Mouse (Mus musculus) CD4-positive, CD25-positive, alpha-beta regulatory T cell, adult 2 months (primary cell): ENCODE results near the gene Plch1.

Experiments
- DNase-seq: peaks from one replicate; pipeline ENCODE4 v3.0.0-alpha.2; 2012; ENCODE audit warnings: low read depth, low spot score

Plch1 gene

DNA sequence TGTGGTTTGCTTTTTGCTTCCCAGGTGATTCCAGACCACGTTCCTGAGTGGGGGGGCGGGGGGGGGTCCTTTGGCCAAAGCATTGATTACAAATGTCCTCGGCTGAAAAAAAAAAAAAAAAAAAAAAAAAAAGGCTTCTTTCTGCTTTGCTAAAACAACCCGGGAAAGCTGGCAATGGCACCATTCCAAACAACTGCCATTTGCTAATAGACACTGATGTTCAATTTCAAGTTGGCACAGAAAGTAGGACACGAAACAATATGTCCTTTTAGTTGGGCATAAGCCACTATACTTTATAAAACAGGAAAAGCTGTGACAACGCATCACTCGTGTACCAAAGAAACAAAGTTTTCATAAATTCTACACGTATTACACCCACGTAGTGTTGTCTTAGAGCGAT, 36.6 kb downstream of the Plch1 start:
- DNase-seq = no peak

DNA sequence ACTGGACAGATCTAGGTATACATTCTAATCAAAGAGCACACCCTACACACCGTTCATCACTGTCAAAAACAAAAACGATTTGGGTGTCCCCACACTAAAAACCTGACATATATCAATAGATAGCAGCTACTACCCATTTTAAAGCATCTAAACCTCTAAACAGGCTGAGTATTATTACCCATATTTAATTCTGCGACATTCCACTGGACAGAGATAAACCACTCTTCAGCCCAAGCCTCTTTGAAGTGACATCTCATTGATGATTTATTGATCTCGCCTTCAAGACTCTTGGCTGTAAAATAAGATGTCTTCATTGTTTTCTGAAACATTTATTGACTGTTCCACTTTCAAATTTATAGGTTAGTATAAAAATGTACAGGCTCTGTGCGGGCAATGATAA, 46.4 kb downstream of the Plch1 start:
- no peak for DNase-seq

DNA sequence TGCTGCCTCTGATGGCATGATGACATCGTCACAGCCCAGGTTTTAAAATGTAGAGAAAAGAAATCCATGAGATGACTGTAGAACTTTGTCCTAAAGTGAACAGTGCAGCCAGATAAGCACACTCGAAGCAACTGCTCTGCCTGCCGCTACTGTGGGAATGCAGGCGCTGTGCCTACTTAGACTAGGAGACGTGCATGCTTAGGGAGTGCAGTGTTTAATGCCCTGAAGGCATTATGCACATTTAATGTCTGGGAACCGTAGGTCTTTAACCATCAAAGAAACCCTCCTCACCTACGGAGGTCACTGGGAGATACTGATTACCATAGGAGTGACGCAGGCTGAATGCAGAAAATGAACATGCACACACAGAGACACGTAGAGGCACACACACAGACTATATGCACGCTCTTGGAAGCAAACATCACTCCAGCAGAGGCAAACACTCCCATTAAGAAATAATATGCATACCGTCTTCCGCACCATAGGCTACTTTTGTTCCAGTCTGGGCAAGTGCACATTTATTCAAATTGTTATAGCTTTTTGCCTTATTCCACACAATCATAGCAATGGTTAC, 48.1 kb downstream of the Plch1 start:
- no peak for DNase-seq

DNA sequence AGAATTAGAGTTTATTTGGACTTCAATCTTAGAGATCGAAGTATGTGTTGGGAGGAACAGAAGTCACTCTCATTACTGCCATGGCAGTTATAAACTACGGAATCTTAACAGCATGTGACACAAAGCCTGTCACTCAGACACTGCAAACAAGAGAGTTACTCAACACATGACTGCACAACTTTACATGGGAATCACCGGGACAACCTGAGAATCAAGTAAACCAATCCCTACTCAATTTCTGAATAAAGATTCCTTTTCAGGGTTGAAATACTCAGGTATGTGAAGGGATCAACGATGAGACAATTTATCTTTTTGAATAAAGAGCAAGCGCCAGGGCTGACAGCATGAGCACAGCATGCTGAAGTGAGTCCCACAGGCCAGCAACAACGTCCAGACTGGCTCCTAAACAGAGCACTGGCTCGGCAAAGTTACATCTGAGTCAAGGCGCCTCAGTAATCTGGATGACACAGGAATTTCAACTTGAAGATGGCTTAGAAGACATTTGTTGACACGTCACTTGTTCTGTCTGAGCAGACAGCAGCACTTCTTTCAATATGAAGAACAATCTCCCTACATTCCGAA, 49.4 kb downstream of the Plch1 start:
- no peak for DNase-seq

DNA sequence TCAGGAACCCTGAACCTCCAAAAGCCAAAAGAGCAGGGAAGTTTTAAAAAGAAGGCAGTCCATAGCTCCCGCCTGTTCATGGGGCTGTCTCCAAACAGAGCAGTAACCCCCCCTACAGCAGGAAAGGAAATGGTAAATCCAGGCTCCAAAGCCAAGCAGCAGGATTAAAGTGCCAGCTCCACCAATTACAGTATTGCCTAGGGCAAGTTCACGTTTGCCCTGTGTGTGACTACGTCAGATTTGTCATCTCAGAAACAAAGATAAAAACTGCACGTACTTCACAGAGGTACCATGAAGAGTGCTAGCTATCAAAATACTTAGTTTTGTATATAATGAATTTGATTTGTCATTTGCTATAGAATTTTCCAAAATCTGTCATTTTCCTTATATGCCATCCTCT, 55.1 kb downstream of the Plch1 start:
- DNase-seq = no peak

DNA sequence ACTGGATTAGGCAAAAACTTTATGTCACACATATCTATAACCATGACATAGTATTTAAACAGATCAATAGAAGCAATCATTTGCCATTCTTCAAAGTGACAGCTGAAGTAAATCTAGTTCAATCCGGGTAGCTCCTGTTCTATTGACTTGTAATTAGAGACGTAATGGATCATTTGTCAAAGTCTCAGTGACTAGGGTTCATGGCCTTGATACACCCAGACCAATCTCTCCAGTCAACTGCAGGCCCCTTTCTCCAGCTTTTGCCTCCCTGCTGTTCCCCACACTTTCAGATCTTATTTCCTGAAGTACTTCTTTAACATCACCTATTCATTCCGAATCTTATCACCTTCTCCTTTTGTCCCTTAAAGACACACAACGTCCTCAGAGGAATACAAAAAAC, 56.8 kb downstream of the Plch1 start:
- no peak for DNase-seq

DNA sequence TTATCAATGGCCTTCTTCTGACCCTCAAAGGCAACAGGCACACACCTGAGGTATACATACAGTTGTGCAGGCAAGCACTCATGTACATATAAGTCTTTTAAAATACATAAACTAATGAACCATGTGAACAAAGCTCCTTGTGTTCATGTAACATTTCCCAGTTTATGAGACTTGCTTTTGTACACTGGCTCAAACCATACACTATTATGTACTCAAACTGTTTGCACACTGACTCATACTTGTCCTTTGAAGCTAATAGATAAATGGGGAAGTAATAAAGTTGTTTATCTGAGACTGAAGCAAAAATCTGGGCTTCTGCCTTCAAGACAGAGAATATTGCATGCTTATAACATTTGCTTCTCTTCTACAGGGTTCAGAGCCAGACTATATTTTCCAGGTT, 61.5 kb downstream of the Plch1 start:
- DNase-seq = no peak

DNA sequence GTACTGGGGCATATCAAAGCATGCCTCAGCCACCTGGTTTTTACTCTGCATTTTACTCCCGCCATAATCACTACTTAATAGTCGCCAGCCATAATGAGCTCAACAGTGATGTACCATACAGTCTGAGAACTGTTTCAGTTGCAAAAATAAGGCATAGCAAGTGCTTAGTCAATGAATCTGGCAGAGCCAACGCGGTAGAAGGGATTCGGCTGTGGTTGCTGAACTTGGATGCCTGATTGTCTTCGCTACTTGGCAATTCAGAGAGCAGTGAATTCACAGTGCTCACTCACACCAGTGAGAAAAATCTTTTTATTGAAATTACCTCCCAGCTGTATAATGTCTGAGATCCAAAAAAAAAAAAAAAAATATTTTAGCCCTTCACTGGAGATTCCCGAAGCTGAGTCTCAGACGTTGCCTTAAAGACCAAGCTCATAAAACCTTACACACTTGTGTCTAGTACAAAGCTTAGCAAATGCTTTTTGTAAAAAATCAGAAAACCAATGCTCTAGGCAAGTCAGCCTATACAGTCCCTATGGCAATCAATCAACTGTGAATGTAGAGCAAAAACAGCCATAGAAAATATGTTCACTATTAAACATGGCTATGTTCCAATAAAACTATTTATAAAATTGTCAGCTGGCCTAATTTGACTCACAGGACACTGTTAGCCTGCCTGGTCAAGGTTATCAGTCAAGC, 62.2 kb downstream of the Plch1 start:
- DNase-seq = no peak

DNA sequence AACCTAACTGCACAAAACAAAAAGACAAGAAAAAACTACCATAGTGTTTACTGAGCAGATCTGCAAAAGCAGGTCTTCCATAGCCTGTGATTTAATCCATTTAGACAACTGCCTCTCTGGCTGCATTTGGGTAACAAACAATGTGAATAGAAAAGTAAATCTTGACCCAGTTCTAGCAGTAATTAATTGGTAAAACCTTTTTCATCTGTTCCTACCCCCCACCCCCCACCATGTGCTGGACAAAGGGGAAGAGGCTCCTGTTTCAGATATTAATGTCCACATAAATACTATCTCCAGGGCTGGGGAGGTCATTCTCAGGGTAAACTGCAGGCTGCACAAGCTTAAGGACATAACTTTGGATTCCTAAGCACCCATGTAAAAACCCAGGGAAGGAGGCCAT, 63.5 kb downstream of the Plch1 start:
- no peak for DNase-seq

DNA sequence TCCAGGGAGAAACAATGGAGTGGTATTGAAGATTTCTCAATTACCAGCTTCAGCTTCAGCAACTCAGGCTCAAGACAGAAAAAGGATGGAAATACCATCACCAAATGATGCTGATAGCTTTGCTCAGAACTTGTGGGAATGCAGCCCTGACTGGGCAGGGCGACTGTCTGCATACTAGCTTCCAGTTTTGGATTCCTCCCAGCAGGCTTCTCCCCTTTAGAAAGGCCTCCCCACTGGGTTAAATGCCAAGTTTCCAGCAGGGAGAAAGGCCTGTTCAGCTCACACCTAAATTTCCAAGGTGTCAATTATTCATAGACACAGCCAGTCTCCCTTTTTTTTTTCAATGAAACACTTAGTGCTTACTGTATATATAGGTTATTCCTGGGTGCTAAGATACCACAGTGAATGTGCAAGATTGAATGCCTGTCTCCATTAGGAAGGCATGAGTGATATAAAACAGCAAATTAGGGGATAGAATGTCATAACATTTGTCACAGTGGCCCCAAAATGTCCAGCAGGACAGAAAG, 75.3 kb downstream of the Plch1 start:
- DNase-seq = no peak

DNA sequence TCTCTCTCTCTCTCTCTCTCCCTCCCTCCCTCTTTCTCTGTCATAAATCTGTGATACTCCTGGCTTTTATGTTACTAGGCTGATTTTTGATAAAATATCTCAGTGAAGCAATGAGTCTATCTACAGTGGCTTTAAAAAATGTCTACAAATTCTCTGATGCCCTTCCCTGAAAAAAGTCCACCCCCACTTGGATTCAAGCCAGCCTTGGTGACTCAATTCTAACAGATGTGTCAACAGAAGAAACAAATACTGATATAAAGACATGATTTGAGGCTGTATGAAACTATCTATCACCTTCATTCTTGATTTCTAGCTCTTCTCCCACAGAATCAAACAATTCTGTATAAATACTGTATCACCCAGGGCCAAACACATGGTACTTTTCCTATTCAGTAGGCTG, 76.6 kb downstream of the Plch1 start:
- no peak for DNase-seq

DNA sequence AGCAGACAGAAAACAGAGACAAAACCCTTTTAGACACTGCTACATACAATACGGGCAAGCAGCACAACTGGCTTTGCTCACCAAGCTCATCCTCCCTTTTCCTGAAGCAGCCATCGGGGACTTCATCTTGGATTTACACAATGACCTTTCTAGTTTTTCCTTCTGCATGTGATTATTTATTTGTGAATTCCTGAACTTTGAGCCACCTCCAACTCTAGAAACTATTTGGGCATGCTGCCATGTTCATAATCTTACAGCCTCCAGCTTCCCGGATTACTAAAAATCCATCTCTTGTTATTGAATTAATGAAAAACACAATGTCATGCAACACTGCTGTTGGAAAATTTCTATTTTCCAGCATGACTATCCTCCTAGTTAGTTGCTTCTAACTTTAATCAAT, 84.1 kb downstream of the Plch1 start:
- DNase-seq = no peak

DNA sequence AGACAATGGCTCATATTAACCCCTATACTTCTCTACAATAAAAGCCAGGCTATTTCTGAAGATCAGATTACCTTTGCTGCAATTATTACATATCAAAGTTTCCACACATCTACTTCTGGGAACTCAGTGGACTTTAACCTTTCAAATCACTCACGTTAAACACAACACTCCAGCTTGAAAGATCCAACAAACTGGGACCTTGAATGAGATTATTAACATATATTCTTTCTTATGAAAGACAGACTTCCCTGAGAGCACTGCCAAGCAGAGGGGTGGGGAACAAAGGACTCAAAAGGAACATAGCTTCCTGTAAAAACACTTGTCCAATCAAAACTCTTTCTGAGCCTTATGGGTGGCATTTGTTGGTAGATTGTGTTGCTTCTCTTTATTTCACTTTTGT, 85.1 kb downstream of the Plch1 start:
- no peak for DNase-seq

DNA sequence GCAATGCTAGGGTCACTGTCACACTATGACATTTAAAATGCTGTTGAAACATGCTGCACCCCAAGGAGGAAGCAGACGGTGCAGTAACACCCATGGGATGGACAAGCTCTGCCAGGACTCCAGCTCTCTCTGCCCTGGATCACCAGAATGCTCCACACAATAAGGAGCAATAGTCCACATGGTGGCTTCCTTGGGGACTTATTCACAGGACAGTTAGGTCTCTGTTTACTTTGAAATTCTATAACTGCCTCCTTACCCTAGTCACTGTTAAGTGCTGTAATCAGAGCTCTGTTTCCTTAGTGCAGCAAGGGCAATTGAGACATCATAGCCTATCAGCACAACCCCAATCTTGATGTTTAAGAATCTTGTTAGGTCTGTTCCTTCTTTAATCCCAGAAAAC, 92.4 kb downstream of the Plch1 start:
- DNase-seq = no peak

DNA sequence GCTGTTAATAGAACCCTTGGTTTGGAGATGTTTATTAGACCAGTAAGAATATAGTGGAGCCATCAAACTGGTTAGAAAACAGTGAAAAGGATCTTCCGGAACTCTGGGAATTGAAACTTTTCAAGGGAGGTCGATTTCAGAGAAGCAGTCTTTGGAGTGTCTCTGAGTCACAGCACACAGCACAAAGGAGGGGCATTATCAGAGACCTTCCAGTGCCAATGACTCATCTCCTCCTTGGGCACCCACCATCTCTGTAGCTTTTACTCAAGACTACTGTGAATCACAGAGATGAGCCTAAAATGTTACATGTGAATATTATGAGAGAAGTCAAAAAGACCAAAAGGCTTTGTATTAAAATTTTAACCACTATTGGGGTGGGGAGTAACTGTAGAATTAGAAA, 93.8 kb downstream of the Plch1 start:
- no peak for DNase-seq

DNA sequence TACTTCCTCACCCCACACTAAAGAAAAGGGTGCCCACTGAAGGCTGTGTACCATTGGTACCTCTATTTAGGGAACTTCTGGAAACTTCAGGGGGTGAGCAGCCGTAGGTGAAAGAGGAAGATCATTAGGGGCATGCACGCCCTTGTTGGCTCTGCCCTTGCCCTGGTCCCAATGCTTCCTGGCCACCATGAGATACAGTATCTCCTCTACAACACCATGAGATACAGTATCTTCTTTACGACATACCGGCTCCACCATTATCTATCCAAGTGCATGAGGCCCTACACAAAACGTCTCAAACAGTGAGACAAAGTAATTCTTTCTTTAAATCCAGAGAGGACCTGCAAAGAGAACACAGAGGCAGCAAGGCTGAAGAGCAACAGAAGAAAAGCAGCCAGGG, 98.6 kb downstream of the Plch1 start:
- DNase-seq = no peak

DNA sequence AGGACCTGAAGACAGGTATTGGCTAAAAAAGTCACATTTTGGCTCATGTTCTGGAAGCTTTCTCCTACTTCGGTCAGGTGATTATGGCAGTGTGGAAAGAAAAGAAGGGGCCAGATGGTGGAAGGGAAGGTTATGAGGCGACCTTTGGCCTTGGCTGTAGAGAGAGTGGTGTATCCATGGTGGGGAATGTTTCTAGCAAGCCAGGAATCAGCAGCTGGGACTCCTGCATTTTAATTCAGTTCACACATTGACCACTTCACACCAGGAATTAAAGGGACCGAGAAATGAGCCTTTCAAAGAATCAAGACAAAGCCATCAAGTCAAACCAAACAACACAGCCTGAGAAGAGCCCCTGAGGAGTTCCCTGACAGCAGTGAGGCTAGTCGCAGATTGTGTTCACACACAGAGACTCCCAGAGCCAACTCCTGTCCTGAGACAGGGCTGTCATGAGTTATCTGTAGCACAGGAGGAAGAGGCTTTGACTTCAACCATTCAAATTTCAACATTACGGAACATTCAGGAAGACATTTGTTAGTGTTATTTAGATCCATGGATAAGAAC, 112.4 kb downstream of the Plch1 start:
- DNase-seq = no peak

DNA sequence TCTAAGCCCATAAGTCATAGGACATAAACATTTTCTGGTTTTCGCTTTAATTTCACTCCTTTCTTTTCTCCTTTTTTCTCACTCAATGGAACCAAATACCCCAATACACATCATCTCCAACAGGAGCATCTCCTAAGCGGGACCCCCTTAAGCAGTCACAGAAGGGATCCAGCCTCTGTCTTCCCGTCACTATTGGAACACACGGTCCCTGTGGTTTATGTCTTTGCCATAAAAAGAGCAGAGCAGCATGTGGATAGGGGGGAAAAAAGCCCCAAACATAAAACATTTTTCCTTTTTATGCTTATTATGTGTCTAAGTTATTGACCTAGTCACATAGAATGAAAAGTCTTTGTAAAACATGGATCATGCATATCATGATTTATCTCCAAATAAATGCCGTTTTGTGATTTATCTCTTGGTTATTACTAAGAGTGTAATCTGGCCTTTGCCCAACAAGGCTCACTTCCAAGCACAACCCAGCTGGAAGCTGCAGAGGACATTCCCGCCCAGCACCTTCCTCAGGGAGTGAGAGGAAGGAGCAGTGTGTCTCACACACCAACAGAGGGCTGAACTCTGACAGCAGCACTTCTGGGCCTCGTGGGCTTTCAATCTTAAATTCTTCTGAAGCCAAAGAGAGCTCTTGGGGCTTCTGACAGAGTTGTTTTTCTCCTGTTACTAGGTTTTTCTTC, 126.5 kb downstream of the Plch1 start:
- no peak for DNase-seq

DNA sequence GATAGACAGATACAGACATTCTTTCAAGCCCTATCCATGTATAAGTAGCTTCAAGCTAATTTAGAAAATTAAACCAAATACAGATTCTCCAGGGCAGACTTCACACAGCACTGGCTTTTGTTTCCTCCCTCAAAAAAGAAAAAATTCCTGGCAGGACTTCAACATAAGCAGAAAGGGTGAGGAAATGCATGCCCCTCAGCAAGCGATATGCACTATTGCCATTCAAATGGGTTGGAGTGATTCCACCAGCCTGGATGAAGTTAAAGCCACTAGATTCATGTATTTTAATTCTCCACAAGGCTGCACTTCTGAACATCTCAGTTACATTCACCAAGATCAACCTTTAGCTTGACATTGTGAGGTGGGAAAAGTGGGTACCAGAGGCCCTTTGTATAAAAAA, 138.5 kb downstream of the Plch1 start:
- DNase-seq = no peak

DNA sequence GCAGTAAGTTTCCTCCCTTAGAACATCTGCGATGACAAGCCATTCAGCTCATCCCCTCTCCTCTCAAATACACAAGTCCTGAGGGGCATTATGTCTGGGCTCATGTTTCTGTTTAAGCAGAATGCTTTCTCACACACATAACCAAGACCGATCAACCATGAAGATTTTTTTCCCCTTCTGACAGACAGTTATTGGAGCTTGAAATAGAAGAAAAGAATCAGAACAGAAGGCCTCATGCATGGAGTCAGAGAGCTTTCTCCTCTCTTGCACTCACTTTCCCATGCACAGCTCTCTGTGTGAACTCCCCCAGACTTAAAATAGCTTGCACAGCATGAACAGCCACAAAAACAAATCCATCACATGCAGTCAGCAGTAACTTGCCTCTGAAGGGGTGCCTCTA, 159.2 kb downstream of the Plch1 start:
- DNase-seq = no peak

DNA sequence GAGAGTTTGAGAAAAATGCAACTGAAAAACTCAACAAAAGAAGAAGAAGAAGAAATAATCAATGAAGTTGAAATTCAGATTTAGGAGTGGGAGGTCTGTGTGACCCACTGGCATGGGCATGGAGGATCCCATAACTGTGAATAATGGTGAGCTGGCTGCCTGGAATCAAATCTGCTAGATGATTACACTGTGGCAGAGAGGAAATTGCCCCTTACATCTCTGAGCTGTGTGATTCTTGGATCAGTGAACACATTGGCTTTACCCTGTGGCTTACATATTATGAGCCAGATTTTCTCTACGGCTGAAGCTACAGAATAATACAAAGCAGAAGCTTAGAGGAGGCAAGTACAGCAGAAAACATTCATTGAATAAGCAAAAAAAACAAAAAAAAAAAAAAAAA, 170.9 kb downstream of the Plch1 start:
- no peak for DNase-seq

DNA sequence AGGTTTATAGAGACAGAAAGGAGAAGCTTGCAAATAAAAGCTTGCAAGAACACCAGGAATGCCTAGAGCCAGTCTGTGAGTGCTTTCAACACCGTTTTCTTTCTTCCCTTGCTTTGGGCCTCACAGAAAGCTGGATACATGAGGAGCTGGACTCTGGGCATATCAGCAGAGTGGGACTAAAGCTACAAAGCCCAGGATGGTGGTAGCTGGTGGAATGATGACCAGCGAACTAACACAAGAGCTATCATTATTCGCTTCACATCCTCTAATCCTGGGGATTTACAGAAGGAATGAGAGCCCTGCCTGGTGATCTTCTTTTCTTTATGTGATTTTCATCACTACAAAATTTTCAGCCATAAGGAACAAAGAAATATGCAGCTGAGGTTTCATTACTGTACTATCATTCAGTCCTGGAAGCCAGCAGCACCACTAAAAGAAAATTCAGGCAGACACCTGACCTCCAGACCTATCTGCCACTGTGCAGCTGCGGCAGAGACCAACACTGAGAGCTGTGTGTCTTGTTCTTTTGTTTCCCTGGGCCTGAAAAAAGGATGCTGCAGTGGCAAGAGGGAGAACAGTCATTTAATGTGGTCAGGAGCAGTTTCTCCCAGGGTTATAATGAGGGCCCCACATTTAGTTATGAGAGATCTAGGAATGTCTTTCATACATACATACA, 172.5 kb downstream of the Plch1 start:
- DNase-seq = no peak
